Mouse (Mus musculus) hindbrain, embryonic 14.5 days (tissue): ENCODE results near the gene Bcas3. TPM values are rescaled to one million over a fixed set of nuclear protein-coding genes. Genes with fewer than 3 reads are reported as not detected.
A peak's percentile ranks its signal among the peaks of the same experiment; 100 is the strongest.

Experiments used
- ATAC-seq: fragments of 200-750 bp; cut with Nextera tagmentation; 2 replicates; pipeline ENCODE4 v1.8.0; 2017; ENCODE audit warnings: moderate number of reproducible peaks, mild to moderate bottlenecking, moderate TSS enrichment, moderate library complexity; ENCODE audit not compliant: low FRiP score
- DNase-seq: peaks from one replicate; pipeline ENCODE4 v3.0.0-alpha.2; 2015; ENCODE audit warnings: low spot score
- H3K27ac ChIP-seq: fragments of 300-500 bp; sonication (generic); 2 replicates; pipeline ENCODE4 v1.5.1; 2014; ENCODE audit warnings: mild to moderate bottlenecking, moderate library complexity
- H3K27me3 ChIP-seq: fragments of 300-500 bp; sonication (generic); 2 replicates; pipeline ENCODE4 v1.6.1; 2014; ENCODE audit warnings: mild to moderate bottlenecking, low read length, mixed read lengths; ENCODE audit not compliant: control insufficient read depth, insufficient read depth
- H3K36me3 ChIP-seq: fragments of 300-500 bp; sonication (generic); replicated peaks from 2 replicates; pipeline ENCODE4 v1.6.1; 2014; ENCODE audit not compliant: control insufficient read depth, insufficient read depth
- H3K4me1 ChIP-seq: fragments of 300-500 bp; sonication (generic); replicated peaks from 2 replicates; pipeline ENCODE4 v1.6.1; 2014; ENCODE audit warnings: antibody characterized with exemption, low read length, mixed read lengths; ENCODE audit not compliant: control insufficient read depth, insufficient read depth
- H3K4me2 ChIP-seq: fragments of 300-500 bp; sonication (generic); replicated peaks from 2 replicates; pipeline ENCODE4 v1.6.1; 2014; ENCODE audit warnings: mild to moderate bottlenecking, moderate library complexity
- H3K4me3 ChIP-seq: fragments of 300-500 bp; sonication (generic); replicated peaks from 2 replicates; pipeline ENCODE4 v1.5.1; 2014; ENCODE audit warnings: mild to moderate bottlenecking, low read length
- H3K9ac ChIP-seq: fragments of 300-500 bp; sonication (generic); 2 replicates; pipeline ENCODE4 v1.6.1; 2014
- H3K9me3 ChIP-seq: fragments of 300-500 bp; sonication (generic); 2 replicates; pipeline ENCODE4 v1.6.1; 2016; ENCODE audit warnings: low read length; ENCODE audit not compliant: control insufficient read depth
- WGBS: fragments of 180-500 bp; shearing (Covaris S2); extraction: QIAGEN DNeasy Blood & Tissue Kit; methylation state at CpG from one replicate; pipeline ENCODE4 v1.1.7; 2014; 5-methylcytosine and 5-hydroxymethylcytosine counted together
- polyA plus RNA-seq: library from polyadenylated mRNA; unstranded; fragments of >200 nt; fragmentation: Nextera tagmentation; extraction: Ambion mirVana; gene quantifications from 2 replicates; pipeline ENCODE4 v1.2.1, GENCODE M21; 2014

The Bcas3 gene
- polyA plus RNA-seq, 1 experiment from 2014 or later: 29.2 TPM

GRCm38 (mm10) chr11:85836523-85837290 lies 483.7 kb downstream of the Bcas3 start:
- DNase-seq: no peak
- peak overlapping the region; percentile 3; the same call in 1 of the 2 replicates for H3K4me2 ChIP-seq
- no peaks in the 10 kb centered on the region for H3K9me3 ChIP-seq
- H3K4me1 ChIP-seq: peaks cover 5% of the 10 kb centered on the region
- 3% methylated on average over 32 of the region's 32 CpGs for WGBS
- H3K27me3 ChIP-seq: peaks cover 87% of the 10 kb centered on the region
- no peak for ATAC-seq
- no peak overlapping the region for H3K9ac ChIP-seq
- no peaks in the 10 kb centered on the region for H3K36me3 ChIP-seq
- no peak overlapping the region for H3K27ac ChIP-seq
- H3K4me3 ChIP-seq: peak overlapping the region; percentile 15

GRCm38 (mm10) chr11:85837291-85837647 lies 484.3 kb downstream of the Bcas3 start:
- Histone ChIP-seq H3K36me3 (no peaks in the 10 kb centered on the region), H3K9me3 (no peaks in the 10 kb centered on the region), H3K4me1 (peaks cover 5% of the 10 kb centered on the region), H3K27ac (no peak overlapping the region), H3K4me2 (peak overlapping the region; percentile 3; the same call in 1 of the 2 replicates), H3K4me3 (peak overlapping the region; percentile 15), H3K9ac (no peak overlapping the region; the same call in 1 of the 2 replicates), H3K27me3 (peaks cover 87% of the 10 kb centered on the region)
- WGBS: 1% methylated on average over 18 of the region's 18 CpGs
- DNase-seq: no peak
- ATAC-seq: no peak

GRCm38 (mm10) chr11:85837648-85838423 lies 484.9 kb downstream of the Bcas3 start:
- DNase-seq (no peak), ATAC-seq (no peak)
- Histone ChIP-seq H3K27ac (no peak overlapping the region), H3K27me3 (peaks cover 92% of the 10 kb centered on the region), H3K36me3 (no peaks in the 10 kb centered on the region), H3K4me2 (peak overlapping the region; percentile 33), H3K4me1 (peaks cover 6% of the 10 kb centered on the region), H3K9ac (peak overlapping the region; percentile 31; the same call in 1 of the 2 replicates), H3K4me3 (peak overlapping the region; percentile 15), H3K9me3 (no peaks in the 10 kb centered on the region)
- under 1% methylated on average over 66 of the region's 67 CpGs for WGBS

GRCm38 (mm10) chr11:85838424-85839257 lies 485.7 kb downstream of the Bcas3 start:
- peaks cover 100% of the 10 kb centered on the region for H3K27me3 ChIP-seq
- peak overlapping the region; percentile 33; the same call in 1 of the 2 replicates for H3K4me2 ChIP-seq
- no peak overlapping the region for H3K27ac ChIP-seq
- no peak overlapping the region for H3K9ac ChIP-seq
- H3K4me3 ChIP-seq: peak overlapping the region; percentile 15
- H3K4me1 ChIP-seq: peaks cover 14% of the 10 kb centered on the region
- no peaks in the 10 kb centered on the region for H3K36me3 ChIP-seq
- 6% methylated on average over 20 of the region's 20 CpGs for WGBS
- H3K9me3 ChIP-seq: no peaks in the 10 kb centered on the region
- ATAC-seq (no peak), DNase-seq (no peak)

DNA sequence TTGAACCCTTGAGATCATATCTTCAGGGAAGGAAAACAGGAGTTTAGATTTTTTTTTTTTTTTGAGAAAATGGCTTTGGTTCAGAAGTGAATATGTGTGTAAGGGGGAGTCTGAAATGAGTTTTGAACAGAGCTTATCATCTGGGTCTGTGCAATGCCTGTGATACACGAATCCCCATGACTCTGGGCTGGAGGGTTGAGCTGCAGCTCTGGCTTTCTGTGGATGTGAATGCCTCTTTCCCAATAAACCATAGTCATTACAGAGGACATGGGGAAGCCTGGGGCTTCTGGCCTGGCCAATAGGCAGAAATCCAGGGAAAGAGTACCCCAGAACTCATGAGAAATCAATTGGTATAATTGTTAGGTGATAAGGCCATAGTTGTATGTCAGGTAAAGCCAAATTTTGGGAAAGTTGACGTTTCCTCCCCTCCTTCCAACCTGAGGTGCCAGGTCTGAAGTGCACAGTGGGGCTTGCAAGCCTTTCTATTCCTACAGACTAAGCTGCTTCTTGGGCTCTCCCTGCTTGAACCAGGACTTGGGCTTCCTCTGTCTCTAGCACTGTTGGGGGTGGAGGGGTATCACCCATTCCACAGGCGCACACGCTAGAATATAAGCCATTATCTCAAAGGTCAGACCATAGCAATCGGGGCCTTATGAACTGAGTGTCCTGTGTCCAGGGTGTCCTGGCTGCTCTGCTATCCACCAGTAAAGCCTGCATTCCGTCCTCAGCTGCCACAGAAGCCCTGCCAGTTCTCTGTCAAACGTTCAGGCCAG lies 486.5 kb downstream of the Bcas3 start:
- H3K4me3 ChIP-seq: 0 out of 2 replicates have a peak overlapping the region, but pooled peaks have one; percentile 18
- no peak overlapping the region for H3K4me2 ChIP-seq

DNA sequence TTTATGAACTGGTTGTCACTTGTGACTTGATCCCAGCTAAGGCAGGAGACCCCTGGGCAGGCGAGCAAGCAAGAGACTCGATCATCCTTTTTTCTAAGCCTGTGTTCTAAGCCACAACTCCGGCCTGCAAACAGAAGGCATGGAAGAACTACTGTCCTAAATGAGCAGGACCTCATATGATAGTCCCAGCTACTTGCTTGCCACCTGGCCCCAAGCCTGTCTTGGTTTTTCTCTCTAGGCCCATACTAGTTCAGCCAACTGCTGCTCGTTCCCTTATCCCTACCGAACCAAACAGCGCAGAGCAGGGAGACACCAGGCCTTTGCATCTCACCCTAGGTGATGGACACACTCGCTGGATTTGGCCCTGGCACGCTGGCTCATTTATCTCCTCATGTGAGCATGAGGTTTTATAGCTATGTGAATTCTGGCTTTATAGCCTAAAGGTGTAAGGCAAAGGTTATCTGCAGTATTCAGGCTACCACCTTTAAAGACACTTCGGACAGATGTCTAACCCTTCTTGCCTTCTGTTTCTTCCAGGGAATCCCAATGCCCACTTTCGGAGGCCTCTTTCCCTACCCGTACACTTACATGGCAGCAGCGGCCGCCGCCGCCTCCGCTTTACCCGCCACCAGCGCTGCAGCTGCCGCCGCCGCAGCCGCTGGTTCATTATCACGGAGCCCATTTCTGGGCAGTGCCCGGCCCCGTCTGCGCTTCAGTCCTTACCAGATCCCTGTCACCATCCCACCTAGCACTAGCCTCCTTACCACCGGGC lies 487.2 kb downstream of the Bcas3 start:
- H3K4me2 ChIP-seq: peak overlapping the region; percentile 49
- H3K27ac ChIP-seq: no peak overlapping the region
- H3K4me3 ChIP-seq: peak overlapping the region; percentile 18
- peak overlapping the region; percentile 12; the same call in 1 of the 2 replicates for H3K9ac ChIP-seq
- peaks cover 19% of the 10 kb centered on the region for H3K4me1 ChIP-seq
- DNase-seq (no peak), ATAC-seq (no peak)
- WGBS: 4% methylated on average over 27 of the region's 27 CpGs
- peaks cover 97% of the 10 kb centered on the region for H3K27me3 ChIP-seq
- H3K36me3 ChIP-seq: no peaks in the 10 kb centered on the region
- H3K9me3 ChIP-seq: no peaks in the 10 kb centered on the region

More for the DNA sequence above, 486.5 kb downstream of the Bcas3 start:
- Histone ChIP-seq H3K36me3 (no peaks in the 10 kb centered on the region), H3K27me3 (peaks cover 97% of the 10 kb centered on the region), H3K4me1 (peaks cover 19% of the 10 kb centered on the region), H3K27ac (no peak overlapping the region), H3K9me3 (no peaks in the 10 kb centered on the region), H3K9ac (no peak overlapping the region; the same call in 1 of the 2 replicates)
- DNase-seq (no peak), ATAC-seq (no peak)
- 10% methylated on average over 7 of the region's 7 CpGs for WGBS

DNA sequence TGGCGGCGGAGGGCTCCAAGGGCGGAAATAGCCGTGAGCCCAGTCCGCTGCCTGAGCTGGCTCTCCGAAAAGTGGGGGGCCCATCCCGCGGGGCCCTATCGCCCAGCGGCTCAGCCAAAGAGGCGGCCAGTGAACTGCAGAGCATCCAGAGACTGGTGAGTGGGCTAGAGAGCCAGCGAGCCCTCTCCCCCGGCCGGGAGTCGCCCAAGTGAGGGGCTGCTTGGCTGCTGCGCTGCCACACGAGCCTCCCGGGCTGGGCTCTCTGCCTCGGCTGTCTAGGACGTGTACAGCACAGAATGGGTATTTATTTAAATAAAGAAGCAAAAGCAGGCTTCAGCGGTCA lies 487.8 kb downstream of the Bcas3 start:
- H3K27me3 ChIP-seq: peaks cover 94% of the 10 kb centered on the region
- WGBS: 3% methylated on average over 21 of the region's 21 CpGs
- no peak for DNase-seq
- H3K4me1 ChIP-seq: peaks cover 19% of the 10 kb centered on the region
- peak overlapping the region; percentile 12; the same call in 1 of the 2 replicates for H3K9ac ChIP-seq
- no peaks in the 10 kb centered on the region for H3K9me3 ChIP-seq
- no peaks in the 10 kb centered on the region for H3K36me3 ChIP-seq
- ATAC-seq: no peak
- peak overlapping the region; percentile 49 for H3K4me2 ChIP-seq
- H3K27ac ChIP-seq: no peak overlapping the region
- H3K4me3 ChIP-seq: peak overlapping the region; percentile 18

GRCm38 (mm10) chr11:85841211-85841681 lies 488.3 kb downstream of the Bcas3 start:
- peaks cover 19% of the 10 kb centered on the region for H3K4me1 ChIP-seq
- no peaks in the 10 kb centered on the region for H3K9me3 ChIP-seq
- H3K27me3 ChIP-seq: peaks cover 89% of the 10 kb centered on the region
- ATAC-seq (no peak), DNase-seq (no peak)
- H3K36me3 ChIP-seq: no peaks in the 10 kb centered on the region
- no peak overlapping the region for H3K9ac ChIP-seq
- peak overlapping the region; percentile 49 for H3K4me2 ChIP-seq
- peak overlapping the region; percentile 20; the same call in 1 of the 2 replicates for H3K4me3 ChIP-seq
- H3K27ac ChIP-seq: no peak overlapping the region
- 5% methylated on average over 8 of the region's 8 CpGs for WGBS
